Mouse (Mus musculus) forebrain, embryonic 12.5 days (tissue): ENCODE data around the gene Ywhab. TPM values are rescaled to one million over a fixed set of nuclear protein-coding genes. Genes with fewer than 3 reads are reported as not detected.

ENCODE experiments used
- ATAC-seq: fragments of 200-750 bp; cut with Nextera tagmentation; 2 replicates; pipeline ENCODE4 v1.8.0; 2017; ENCODE audit warnings: moderate TSS enrichment; ENCODE audit not compliant: low FRiP score
- H3K27ac ChIP-seq: fragments of 300-500 bp; sonication (generic); 2 replicates; pipeline ENCODE4 v1.5.1; 2016; ENCODE audit warnings: mild to moderate bottlenecking
- H3K27me3 ChIP-seq: fragments of 300-500 bp; sonication (generic); 2 replicates; pipeline ENCODE4 v1.6.1; 2016; ENCODE audit warnings: mild to moderate bottlenecking
- H3K36me3 ChIP-seq: fragments of 300-500 bp; sonication (generic); replicated peaks from 2 replicates; pipeline ENCODE4 v1.6.1; 2016; ENCODE audit warnings: mild to moderate bottlenecking
- H3K4me1 ChIP-seq: fragments of 300-500 bp; sonication (generic); 2 replicates; pipeline ENCODE4 v1.6.1; 2016
- H3K4me2 ChIP-seq: fragments of 300-500 bp; sonication (generic); 2 replicates; pipeline ENCODE4 v1.6.1; 2016; ENCODE audit warnings: mild to moderate bottlenecking, moderate library complexity
- H3K4me3 ChIP-seq: fragments of 300-500 bp; sonication (generic); replicated peaks from 2 replicates; pipeline ENCODE4 v1.5.1; 2016; ENCODE audit warnings: mild to moderate bottlenecking
- H3K9ac ChIP-seq: fragments of 300-500 bp; sonication (generic); 2 replicates; pipeline ENCODE4 v1.6.1; 2016; ENCODE audit warnings: mild to moderate bottlenecking
- H3K9me3 ChIP-seq: fragments of 300-500 bp; sonication (generic); 2 replicates; pipeline ENCODE4 v1.6.1; 2016
- WGBS: fragments of 180-500 bp; shearing (Covaris S2); methylation state at CpG from one replicate; pipeline ENCODE4 v1.1.7; 2016; 5-methylcytosine and 5-hydroxymethylcytosine counted together
- polyA plus RNA-seq: library from polyadenylated mRNA; unstranded; fragments of >200 nt; fragmentation: Nextera tagmentation; extraction: Ambion mirVana; gene quantifications from 2 replicates; pipeline ENCODE4 v1.2.1, GENCODE M21; 2016

The Ywhab gene
- polyA plus RNA-seq = 339 and 340 TPM in 2 replicates

DNA sequence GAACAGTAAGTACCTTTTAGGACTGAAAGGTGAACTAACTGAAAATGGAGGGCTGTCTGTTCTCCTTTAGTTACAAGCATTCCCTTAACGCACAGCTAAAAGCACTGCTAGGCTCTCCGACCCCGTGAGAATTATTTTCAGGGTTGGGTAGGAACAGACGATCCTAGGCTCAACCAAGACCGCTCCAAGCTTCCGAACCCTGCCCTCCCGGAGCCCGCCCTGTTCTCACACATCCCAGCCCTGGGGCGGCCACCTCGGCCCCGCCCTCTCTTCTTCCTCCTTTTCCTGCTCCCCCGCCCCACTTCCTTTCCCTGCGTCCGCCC is at the start of gene Ywhab:
Gene Ywhab (plus strand): TSS at position 307 of the 323 bp plus-strand sequence.
- Histone ChIP-seq H3K9ac (peak within 1 kb of the TSS; percentile 91), H3K4me2 (peak within 1 kb of the TSS; percentile 85), H3K36me3 (no peaks in the 10 kb centered on the region; the same call in 1 of the 2 replicates), H3K9me3 (no peaks in the 10 kb centered on the region), H3K27me3 (no peaks in the 10 kb centered on the region), H3K4me1 (peaks cover 27% of the 10 kb centered on the region), H3K4me3 (peak within 1 kb of the TSS; percentile 99), H3K27ac (peak within 1 kb of the TSS; percentile 92)
- no peak for ATAC-seq
- 0% methylated on average over 14 of the region's 14 CpGs for WGBS

DNA sequence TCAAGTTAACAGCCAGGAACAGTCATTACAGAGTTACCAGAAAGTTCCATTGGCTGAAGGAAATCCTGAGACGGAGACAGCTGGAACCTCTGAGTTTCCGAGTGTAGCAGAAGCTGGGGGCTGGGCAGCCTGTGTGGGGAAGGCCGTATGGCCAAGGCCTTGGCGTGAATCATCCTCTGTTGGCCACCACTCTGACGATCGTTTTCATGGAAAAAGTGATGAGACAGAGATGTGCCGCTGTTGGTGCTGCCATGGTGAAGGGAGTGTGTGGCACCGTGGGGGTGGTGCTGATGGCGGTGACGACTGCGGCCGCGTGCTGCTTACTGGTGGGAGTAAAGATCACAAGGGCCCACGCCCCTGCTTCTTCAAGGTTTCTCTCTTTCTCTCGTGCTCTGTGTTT is 48.5 kb upstream of the Ywhab start:
- Histone ChIP-seq H3K9me3 (no peaks in the 10 kb centered on the region), H3K4me1 (no peaks in the 10 kb centered on the region), H3K27me3 (no peaks in the 10 kb centered on the region), H3K4me3 (no peak overlapping the region), H3K36me3 (no peaks in the 10 kb centered on the region), H3K9ac (no peak overlapping the region; the same call in 1 of the 2 replicates), H3K4me2 (no peak overlapping the region), H3K27ac (no peak overlapping the region)
- ATAC-seq = no peak
- 83% methylated on average over 15 of the region's 15 CpGs for WGBS

DNA sequence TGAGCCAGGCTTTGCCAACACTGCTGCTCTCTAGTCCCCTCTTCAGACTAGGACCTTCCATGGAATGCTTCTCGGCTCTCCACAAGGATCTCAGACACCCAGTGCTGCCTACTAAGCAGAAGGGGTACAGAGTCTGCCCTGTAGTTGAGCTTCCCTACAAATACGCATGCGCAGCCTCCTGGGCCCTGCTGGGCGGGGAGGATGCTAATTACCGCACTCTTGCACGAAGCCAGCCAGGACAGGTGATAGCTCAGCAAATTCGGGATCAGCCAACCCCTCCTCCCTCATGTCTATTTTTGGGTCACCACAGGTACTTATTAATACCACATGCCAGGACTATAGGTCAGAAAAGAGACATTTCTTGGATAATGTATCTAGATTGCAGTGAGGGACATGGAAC is 46.8 kb upstream of the Ywhab start:
- Histone ChIP-seq H3K9ac (no peak overlapping the region), H3K4me3 (no peak overlapping the region), H3K36me3 (no peaks in the 10 kb centered on the region), H3K27me3 (no peaks in the 10 kb centered on the region), H3K27ac (no peak overlapping the region), H3K4me1 (no peaks in the 10 kb centered on the region), H3K9me3 (no peaks in the 10 kb centered on the region), H3K4me2 (no peak overlapping the region)
- WGBS = 68% methylated on average over 7 of the region's 7 CpGs
- no peak for ATAC-seq

DNA sequence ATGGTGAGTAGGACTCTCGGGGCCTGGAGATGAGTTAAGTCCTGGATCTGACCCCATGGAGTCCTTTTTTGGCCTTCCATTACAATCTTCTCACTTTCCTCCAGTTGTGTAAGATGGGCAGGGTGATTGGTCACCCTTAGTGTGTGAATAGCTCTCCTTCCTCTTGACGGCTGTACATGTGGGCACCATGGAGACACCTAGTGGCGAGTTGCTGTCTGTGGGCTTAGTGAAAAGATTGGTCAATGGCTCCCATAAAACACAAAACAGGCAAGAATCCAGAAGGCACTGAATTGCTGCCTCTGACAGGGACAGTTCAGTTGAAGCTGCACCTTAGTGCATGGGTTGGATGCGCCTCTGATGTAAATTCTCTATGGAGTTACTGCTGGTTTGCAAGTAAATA is 43.0 kb upstream of the Ywhab start:
- H3K4me2 ChIP-seq = no peak overlapping the region
- ATAC-seq = 0 out of 2 replicates have a peak, but pooled peaks have one; percentile 60
- 23% methylated on average over 4 of the region's 4 CpGs for WGBS
- no peaks in the 10 kb centered on the region for H3K9me3 ChIP-seq
- no peak overlapping the region for H3K9ac ChIP-seq
- H3K27ac ChIP-seq = no peak overlapping the region
- no peak overlapping the region for H3K4me3 ChIP-seq
- H3K36me3 ChIP-seq = no peaks in the 10 kb centered on the region
- H3K4me1 ChIP-seq = no peaks in the 10 kb centered on the region
- no peaks in the 10 kb centered on the region for H3K27me3 ChIP-seq

DNA sequence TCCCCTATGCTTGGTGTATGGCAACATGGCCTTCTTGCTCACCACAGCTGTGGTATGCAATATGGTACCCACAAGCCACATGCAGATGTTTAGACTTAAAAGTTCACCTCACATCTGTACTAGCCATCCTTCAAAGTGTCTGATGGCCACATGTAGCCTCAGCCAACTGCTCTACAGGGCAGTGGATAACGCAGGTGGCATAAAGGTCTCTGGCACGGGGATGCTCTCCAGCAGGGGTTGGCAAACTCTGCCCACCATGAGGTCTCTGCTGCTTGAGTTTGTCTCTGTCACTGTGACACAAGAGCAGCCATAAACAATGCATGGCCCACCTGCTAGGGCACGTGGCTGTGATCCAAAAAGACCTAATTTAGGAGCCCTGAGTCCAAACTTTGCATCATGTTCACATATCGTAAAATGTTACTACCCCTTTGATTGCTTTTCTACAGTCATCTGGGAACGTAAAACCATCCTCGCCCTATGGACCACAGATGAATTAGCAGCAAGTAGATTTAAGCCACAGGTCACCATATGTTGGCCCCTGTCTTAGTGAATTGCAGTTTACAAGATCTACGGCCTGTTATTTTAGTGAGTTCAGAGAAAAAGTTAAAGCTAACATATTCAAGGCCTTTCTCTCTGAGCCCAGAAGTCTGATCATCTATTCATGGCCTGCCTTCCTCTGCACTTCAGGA is 41.0 kb upstream of the Ywhab start:
- ATAC-seq = no peak
- H3K9me3 ChIP-seq = no peaks in the 10 kb centered on the region
- H3K4me1 ChIP-seq = no peaks in the 10 kb centered on the region
- H3K4me2 ChIP-seq = no peak overlapping the region
- no peak overlapping the region for H3K4me3 ChIP-seq
- no peaks in the 10 kb centered on the region for H3K36me3 ChIP-seq
- no peaks in the 10 kb centered on the region for H3K27me3 ChIP-seq
- 77% methylated on average over 7 of the region's 7 CpGs for WGBS
- H3K9ac ChIP-seq = no peak overlapping the region
- H3K27ac ChIP-seq = no peak overlapping the region

DNA sequence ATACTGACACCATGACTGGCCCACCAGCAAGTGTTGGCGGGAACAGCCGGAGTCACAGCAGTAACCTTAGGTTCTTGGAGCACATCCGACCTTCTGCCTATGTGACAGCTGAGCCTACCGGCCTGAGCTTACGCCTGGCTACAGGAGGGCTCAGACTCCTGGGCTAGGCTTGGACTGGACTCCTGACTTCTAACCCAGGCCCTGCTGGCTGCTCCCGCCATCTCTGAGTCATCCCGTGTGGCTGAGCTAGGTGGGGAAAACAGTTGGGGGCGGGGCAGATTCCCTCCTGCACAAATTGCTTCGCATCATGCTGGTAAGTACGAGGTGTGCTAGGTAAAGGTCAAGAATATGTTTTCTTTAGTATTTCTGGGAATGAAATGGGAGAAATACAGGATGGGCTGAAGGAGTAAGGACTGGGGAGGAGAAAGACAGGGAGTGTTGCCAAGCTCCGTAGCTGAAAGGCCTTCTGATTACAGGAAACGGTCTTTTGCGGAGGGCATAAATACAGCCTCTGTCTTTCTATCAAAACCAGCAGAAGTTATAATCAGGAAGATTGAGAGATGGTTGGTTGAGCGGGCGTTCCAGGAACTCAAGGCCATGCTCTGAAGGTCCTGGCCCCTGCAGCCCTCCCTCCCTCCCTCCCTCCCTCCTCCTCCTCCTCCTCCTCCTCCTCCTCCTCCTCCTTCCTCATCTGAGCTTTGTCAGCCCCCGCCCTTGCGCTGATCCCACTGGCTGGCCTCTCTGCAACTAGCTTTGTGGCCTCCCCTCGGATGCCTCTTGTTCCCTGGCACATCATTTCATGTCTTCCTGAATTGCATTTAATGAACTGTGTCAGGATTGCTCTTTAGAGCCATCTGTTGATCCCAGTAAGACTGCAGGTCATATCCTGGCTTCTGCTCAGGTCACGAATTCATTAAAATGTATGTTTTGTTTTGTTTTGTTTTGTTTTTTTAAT is 29.9 kb upstream of the Ywhab start:
- H3K9me3 ChIP-seq = no peaks in the 10 kb centered on the region
- no peak overlapping the region for H3K4me2 ChIP-seq
- WGBS = 79% methylated on average over 17 of the region's 19 CpGs
- no peak overlapping the region for H3K4me3 ChIP-seq
- H3K9ac ChIP-seq = no peak overlapping the region
- H3K27me3 ChIP-seq = no peaks in the 10 kb centered on the region
- no peaks in the 10 kb centered on the region for H3K4me1 ChIP-seq
- H3K27ac ChIP-seq = no peak overlapping the region
- H3K36me3 ChIP-seq = no peaks in the 10 kb centered on the region
- no peak for ATAC-seq

DNA sequence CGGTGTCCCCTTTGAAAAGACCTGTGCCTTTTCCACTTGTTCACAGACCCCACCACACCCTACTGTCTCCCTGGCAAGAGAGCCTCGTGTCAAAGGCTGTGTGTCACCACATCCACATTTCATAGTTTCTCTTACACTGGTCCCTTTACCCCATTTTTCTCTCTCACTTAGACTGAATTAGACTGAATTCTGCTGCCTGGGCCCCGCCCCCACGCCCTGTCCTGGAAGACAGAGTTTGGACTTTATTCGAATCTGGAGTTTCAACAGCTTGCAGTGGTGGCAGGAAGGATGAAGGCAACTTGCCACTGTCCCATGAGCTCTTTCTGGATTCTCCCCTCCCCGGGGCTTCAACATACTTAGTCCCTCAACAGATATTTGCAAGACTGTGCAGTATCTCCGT is 29.1 kb upstream of the Ywhab start:
- 83% methylated on average over 7 of the region's 7 CpGs for WGBS
- H3K36me3 ChIP-seq = no peaks in the 10 kb centered on the region
- H3K4me2 ChIP-seq = no peak overlapping the region
- ATAC-seq = no peak
- no peaks in the 10 kb centered on the region for H3K4me1 ChIP-seq
- H3K9me3 ChIP-seq = no peaks in the 10 kb centered on the region
- no peaks in the 10 kb centered on the region for H3K27me3 ChIP-seq
- H3K9ac ChIP-seq = no peak overlapping the region
- H3K4me3 ChIP-seq = no peak overlapping the region
- H3K27ac ChIP-seq = no peak overlapping the region

DNA sequence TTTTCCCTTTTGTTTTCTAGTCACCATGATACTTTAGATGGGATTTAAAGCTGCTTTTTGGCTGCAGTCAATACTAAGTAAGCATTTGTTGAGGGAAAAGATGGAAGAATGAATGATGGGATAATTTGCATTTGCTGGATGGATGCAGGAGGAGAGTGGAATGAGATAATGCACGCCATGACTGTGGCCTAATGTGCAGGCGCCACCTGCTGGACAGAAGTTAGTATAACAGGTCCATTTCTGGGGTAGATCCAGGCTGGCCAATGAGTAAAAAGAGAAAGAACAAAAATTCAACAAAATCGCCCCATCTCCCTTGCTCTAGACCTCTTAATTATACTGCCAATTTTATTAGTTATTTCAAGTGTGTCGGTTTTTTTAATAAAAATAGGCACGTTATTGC is 26.2 kb upstream of the Ywhab start:
- H3K4me2 ChIP-seq = no peak overlapping the region
- WGBS = 3% methylated on average over 5 of the region's 5 CpGs
- H3K36me3 ChIP-seq = no peaks in the 10 kb centered on the region
- no peak overlapping the region for H3K9ac ChIP-seq
- ATAC-seq = peak; percentile 61; the same call in 1 of the 2 replicates
- H3K27me3 ChIP-seq = no peaks in the 10 kb centered on the region
- no peaks in the 10 kb centered on the region for H3K4me1 ChIP-seq
- H3K4me3 ChIP-seq = no peak overlapping the region
- no peak overlapping the region for H3K27ac ChIP-seq
- no peaks in the 10 kb centered on the region for H3K9me3 ChIP-seq

DNA sequence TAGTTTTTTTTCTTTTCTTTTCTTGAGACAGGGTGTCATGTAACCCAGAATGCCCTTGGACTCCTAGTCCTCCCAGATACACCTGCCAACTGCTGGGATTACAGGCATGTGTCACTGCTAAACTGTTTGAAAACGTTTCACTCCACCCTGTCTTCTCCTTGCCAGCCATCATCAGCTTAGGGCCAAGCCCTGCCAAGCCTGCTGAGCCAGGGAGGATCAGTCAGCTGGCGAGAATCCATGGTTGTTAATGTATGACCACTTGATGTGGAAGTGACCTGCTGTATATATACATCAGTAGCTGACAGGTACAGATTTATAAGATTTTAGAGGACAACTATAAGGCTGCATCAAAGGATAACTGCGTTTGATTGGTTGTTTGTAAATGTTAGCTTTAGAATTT is 24.4 kb upstream of the Ywhab start:
- WGBS = 58% methylated on average over 3 of the region's 3 CpGs
- no peaks in the 10 kb centered on the region for H3K9me3 ChIP-seq
- no peak overlapping the region for H3K4me2 ChIP-seq
- H3K27me3 ChIP-seq = no peaks in the 10 kb centered on the region
- ATAC-seq = no peak
- no peak overlapping the region for H3K27ac ChIP-seq
- no peaks in the 10 kb centered on the region for H3K4me1 ChIP-seq
- H3K9ac ChIP-seq = no peak overlapping the region
- H3K4me3 ChIP-seq = no peak overlapping the region
- no peaks in the 10 kb centered on the region for H3K36me3 ChIP-seq

DNA sequence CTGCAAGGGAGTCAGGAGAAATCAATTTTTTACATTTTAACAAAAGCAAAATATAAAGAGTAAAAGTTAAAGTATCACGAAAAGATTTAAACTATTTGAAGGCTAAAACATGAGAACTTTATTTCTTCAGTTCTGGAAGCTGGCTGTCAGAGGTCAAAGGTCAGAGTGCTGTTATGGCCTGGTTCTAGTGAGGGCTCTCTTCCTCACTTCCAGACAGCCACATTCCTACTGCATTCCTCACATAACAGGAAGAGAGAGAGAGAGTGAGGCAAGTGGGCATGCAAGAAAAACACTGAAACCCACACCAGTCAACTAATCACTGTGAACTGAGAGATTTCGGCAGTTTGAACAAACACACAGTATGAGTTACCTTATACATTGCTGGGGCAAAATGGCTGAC is 20.7 kb upstream of the Ywhab start:
- ATAC-seq = no peak

DNA sequence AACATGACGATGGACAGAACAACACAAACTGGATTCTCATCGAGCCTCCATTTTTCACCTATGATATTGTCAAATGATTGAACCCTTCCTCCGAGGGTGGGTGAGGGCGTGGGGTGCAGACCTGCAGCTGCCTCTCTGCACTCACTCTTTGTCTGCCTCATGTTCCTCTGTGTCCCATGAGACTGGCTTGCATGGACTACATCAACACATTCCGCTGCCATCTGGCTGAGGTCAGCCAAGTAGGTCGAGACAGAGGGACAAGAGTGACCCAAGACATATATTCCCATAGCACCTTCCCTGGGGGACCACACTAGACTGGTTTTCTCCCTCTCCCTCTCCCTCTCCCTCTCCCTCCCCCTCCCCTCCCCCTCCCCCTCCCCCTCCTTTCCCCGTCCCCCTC is 18.3 kb upstream of the Ywhab start:
- 94% methylated on average over 6 of the region's 7 CpGs for WGBS
- H3K4me3 ChIP-seq = no peak overlapping the region

More for the DNA sequence above, 20.7 kb upstream of the Ywhab start:
- Histone ChIP-seq H3K4me2 (no peak overlapping the region), H3K9me3 (no peaks in the 10 kb centered on the region), H3K27me3 (no peaks in the 10 kb centered on the region), H3K4me1 (no peaks in the 10 kb centered on the region), H3K9ac (no peak overlapping the region), H3K4me3 (no peak overlapping the region), H3K36me3 (no peaks in the 10 kb centered on the region), H3K27ac (no peak overlapping the region)
- 82% methylated on average over 2 of the region's 2 CpGs for WGBS

DNA sequence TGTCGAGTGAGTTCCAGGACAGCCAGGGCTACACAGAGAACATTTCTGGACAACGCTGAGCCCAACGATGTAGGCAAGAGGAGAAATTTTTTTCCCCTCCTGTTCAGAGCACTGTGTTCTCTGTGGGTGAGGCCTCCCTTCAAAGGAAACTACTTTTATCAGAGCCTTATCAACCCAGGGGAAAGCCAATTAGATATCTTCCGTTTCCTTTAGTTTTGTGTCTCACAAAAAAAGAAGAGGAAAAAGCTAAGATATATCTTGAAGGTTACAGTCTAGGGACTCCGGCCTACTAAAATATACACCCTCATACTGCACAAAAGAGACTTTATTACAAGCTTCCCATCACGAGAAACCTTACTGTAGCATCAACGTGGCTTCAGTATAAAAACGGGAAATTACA is 7.5 kb upstream of the Ywhab start:
- ATAC-seq = no peak
- Histone ChIP-seq H3K27ac (no peak overlapping the region), H3K4me2 (no peak overlapping the region), H3K9me3 (no peaks in the 10 kb centered on the region), H3K9ac (no peak overlapping the region), H3K4me1 (no peaks in the 10 kb centered on the region), H3K27me3 (no peaks in the 10 kb centered on the region), H3K4me3 (no peak overlapping the region), H3K36me3 (no peaks in the 10 kb centered on the region)
- WGBS = 84% methylated on average over 8 of the region's 8 CpGs

More for the DNA sequence above, 18.3 kb upstream of the Ywhab start:
- no peak overlapping the region for H3K4me2 ChIP-seq
- H3K9ac ChIP-seq = no peak overlapping the region
- H3K4me1 ChIP-seq = no peaks in the 10 kb centered on the region
- ATAC-seq = no peak
- no peak overlapping the region for H3K27ac ChIP-seq
- no peaks in the 10 kb centered on the region for H3K36me3 ChIP-seq
- no peaks in the 10 kb centered on the region for H3K9me3 ChIP-seq
- H3K27me3 ChIP-seq = no peaks in the 10 kb centered on the region
